Mouse (Mus musculus) embryonic fibroblast, embryonic 13.5 days (primary cell): Measurements from ENCODE around the gene Stim1.

Experiments
- CTCF ChIP-seq: IDR thresholded peaks from 2 replicates; pipeline ENCODE4 v1.5.1; 2011; ENCODE audit warnings: mild to moderate bottlenecking, control low read depth, low read length, moderate library complexity, borderline replicate concordance; ENCODE audit not compliant: insufficient read depth
- POLR2A ChIP-seq: IDR thresholded peaks from 2 replicates; pipeline ENCODE4 v1.6.1; 2011; ENCODE audit warnings: low read depth, mild to moderate bottlenecking, control low read depth, low read length, moderate library complexity

DNA sequence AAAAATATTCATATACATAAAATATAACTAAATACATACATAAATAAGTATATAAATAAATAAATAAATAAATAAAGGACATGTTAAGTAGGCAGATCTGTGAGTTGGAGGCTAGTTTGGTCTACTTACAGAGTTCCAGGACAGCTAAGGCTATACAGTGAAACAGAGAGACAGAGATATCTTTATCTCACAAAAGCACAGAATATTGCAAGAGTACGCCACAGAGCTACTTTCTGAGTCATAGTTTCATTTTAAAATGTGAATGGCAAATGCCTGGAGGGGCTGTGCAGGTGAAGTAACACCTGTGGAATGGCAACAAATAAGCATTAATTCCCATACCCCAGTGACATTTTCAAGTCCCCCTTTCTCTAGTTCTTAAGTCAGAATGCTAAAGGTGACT, 14.0 kb upstream of the Stim1 start:
- TF ChIP-seq CTCF (no peak), POLR2A (no peak)
